9 mouse cellular contexts compared by ENCODE assay signal in genomic region chr19:56817851-56818526, GRCm38 (mm10). TPM values are rescaled to one million over a fixed set of nuclear protein-coding genes. Genes with fewer than 3 reads are reported as not detected.
DNase-seq lines count a peak whose midpoint lies in the region; ATAC-seq and TF ChIP-seq lines count a peak whose summit lies in the region.
"Had no signal": no experiment of that assay in that cellular context is flagged by ENCODE, and none has a peak within 500 bp of the region (broad histone marks: within the 10 kb centered on the region; RNA-seq: fewer than 3 reads in every experiment).

No protein-coding gene starts in this region.

- H3K27me3 ChIP-seq in kidney, adult 2 months (replicated peaks; ENCODE audit: control insufficient read depth, insufficient read depth, low read length), result no peaks in the 10 kb centered on the region
- H3K27me3 ChIP-seq in heart, embryonic 10.5 days (ENCODE audit: insufficient read depth, poor library complexity, severe bottlenecking), result no peaks in the 10 kb centered on the region
- H3K27me3 ChIP-seq in midbrain, embryonic 13.5 days, result 0 out of 2 replicates have a peak, but pooled peaks cover under 1% of the 10 kb centered on the region
- no peaks in the 10 kb centered on the region for H3K27me3 ChIP-seq in thymus, adult 2 months (ENCODE audit: control insufficient read depth, insufficient read depth, low read length)

- H3K36me3 ChIP-seq in kidney, adult 2 months (ENCODE audit: control insufficient read depth, insufficient read depth, low read length), result no peaks in the 10 kb centered on the region
- peaks cover 8% of the 10 kb centered on the region for H3K36me3 ChIP-seq in heart, embryonic 10.5 days
- peaks cover 3% of the 10 kb centered on the region; the same call in 1 of the 2 replicates for H3K36me3 ChIP-seq in midbrain, embryonic 13.5 days
- no peaks in the 10 kb centered on the region; the same call in 1 of the 2 replicates for H3K36me3 ChIP-seq in thymus, adult 2 months (ENCODE audit: control insufficient read depth, insufficient read depth, low read length)

- H3K4me2 ChIP-seq in midbrain, embryonic 13.5 days (replicated peaks), result no peak overlapping the region

- H3K4me1 ChIP-seq in kidney, adult 2 months (ENCODE audit: control insufficient read depth, insufficient read depth, low read length), result peaks cover 19% of the 10 kb centered on the region
- H3K4me1 ChIP-seq in heart, embryonic 10.5 days, result peaks cover 59% of the 10 kb centered on the region
- peaks cover 56% of the 10 kb centered on the region for H3K4me1 ChIP-seq in midbrain, embryonic 13.5 days (replicated peaks)
- H3K4me1 ChIP-seq in thymus, adult 2 months (replicated peaks; ENCODE audit: control insufficient read depth, insufficient read depth, low read length), result peaks cover 8% of the 10 kb centered on the region

- no peak overlapping the region for H3K9ac ChIP-seq in midbrain, embryonic 13.5 days (replicated peaks)

- ATAC-seq in midbrain, embryonic 13.5 days, result no peak

- H3K9me3 ChIP-seq in heart, embryonic 10.5 days, result no peaks in the 10 kb centered on the region
- H3K9me3 ChIP-seq in midbrain, embryonic 13.5 days, result no peaks in the 10 kb centered on the region

- peak; percentile 35 for DNase-seq in kidney, adult 2 months
- DNase-seq in kidney, adult 11 months, result no peak
- DNase-seq in cerebellum, postnatal 14 days, result peak; percentile 48 to 52
- DNase-seq in heart, embryonic 10.5 days (ENCODE audit: low spot score), result no peak
- peak; percentile 73 for DNase-seq in kidney, postnatal 10 days
- DNase-seq in right cerebral cortex, postnatal 14 days, result peak; percentile 56
- DNase-seq in thymus, adult 2 months, result no peak

- no peak overlapping the region for H3K27ac ChIP-seq in kidney, adult 2 months (ENCODE audit: insufficient read depth, low read depth, low read length)
- H3K27ac ChIP-seq in heart, embryonic 10.5 days, result peak overlapping the region; percentile 29; the same call in 1 of the 2 replicates
- H3K27ac ChIP-seq in midbrain, embryonic 13.5 days, result no peak overlapping the region
- H3K27ac ChIP-seq in thymus, adult 2 months (ENCODE audit: control insufficient read depth, insufficient read depth, low read length), result no peak overlapping the region

- no peak overlapping the region for H3K4me3 ChIP-seq in kidney, adult 2 months (ENCODE audit: insufficient read depth, low read depth, low read length)
- H3K4me3 ChIP-seq in heart, embryonic 10.5 days, result no peak overlapping the region
- no peak overlapping the region for H3K4me3 ChIP-seq in midbrain, embryonic 13.5 days (replicated peaks)
- no peak overlapping the region for H3K4me3 ChIP-seq in thymus, adult 2 months (ENCODE audit: control insufficient read depth, insufficient read depth, low read length)
- H3K4me3 ChIP-seq: erythroblast, embryonic 14.5 days had no signal

- TF ChIP-seq POLR2A in kidney, adult 2 months (IDR thresholded peaks at IDR 0.05; ENCODE audit: low read depth, low read length), result no peak
- TF ChIP-seq POLR2A in thymus, adult 2 months (IDR thresholded peaks at IDR 0.05; ENCODE audit: control insufficient read depth, extremely low read depth, insufficient read depth, low read length, poor library complexity), result no peak

- WGBS in kidney, adult 2 months, result 21% methylated on average over 14 of the region's 14 CpGs
- 44% methylated on average over 14 of the region's 14 CpGs for WGBS in heart, embryonic 10.5 days
- WGBS in midbrain, embryonic 13.5 days, result 68% methylated on average over 14 of the region's 14 CpGs
- WGBS in thymus, adult 2 months, result 89% methylated on average over 14 of the region's 14 CpGs

- TF ChIP-seq CTCF in kidney, adult 2 months (conservative IDR thresholded peaks at IDR 0.05; ENCODE audit: insufficient read depth, insufficient read length, low read depth, low read length), result no peak
- TF ChIP-seq CTCF in thymus, adult 2 months (IDR thresholded peaks at IDR 0.05; ENCODE audit: borderline replicate concordance, control insufficient read depth, extremely low read depth, insufficient read depth, low read length, poor library complexity), result no peak

RNA-seq across cellular contexts. Expression of gene Ccdc186, which starts 4.0 kb away (rescaled TPM):
- polyA plus RNA-seq in kidney, adult 2 months (2012; rRNA removed), result 3.9 and 4.7 TPM in 2 replicates
- polyA plus RNA-seq in heart, embryonic 10.5 days (2016; fragmentation: Nextera tagmentation; extraction: Ambion mirVana), result 14.7 and 15.2 TPM in 2 replicates
- 28.8 and 29.1 TPM in 2 replicates for polyA plus RNA-seq in midbrain, embryonic 13.5 days (2015; fragmentation: Nextera tagmentation; extraction: Ambion mirVana)
- 5.7 and 5.9 TPM in 2 replicates for polyA plus RNA-seq in thymus, adult 2 months (2012; rRNA removed)

RNA-seq across cellular contexts. Expression of gene Tdrd1, which starts 8.0 kb away (rescaled TPM):
- polyA plus RNA-seq in kidney, adult 2 months (2012; rRNA removed), result 0.02 and 0.03 TPM in 2 replicates
- 1.0 TPM in 2 replicates for polyA plus RNA-seq in heart, embryonic 10.5 days (2016; fragmentation: Nextera tagmentation; extraction: Ambion mirVana)
- polyA plus RNA-seq in midbrain, embryonic 13.5 days (2015; fragmentation: Nextera tagmentation; extraction: Ambion mirVana), result 0.42 and 0.62 TPM in 2 replicates
- polyA plus RNA-seq in thymus, adult 2 months (2012; rRNA removed), result 0.09 and 0.10 TPM in 2 replicates
- polyA plus RNA-seq: erythroblast, embryonic 14.5 days had no signal

RNA-seq across cellular contexts. Expression of gene Vwa2, which starts 56.1 kb away (rescaled TPM):
- polyA plus RNA-seq in kidney, adult 2 months (2012; rRNA removed), result 11.2 and 16.1 TPM in 2 replicates
- 0.38 and 1.9 TPM in 2 replicates for polyA plus RNA-seq in heart, embryonic 10.5 days (2016; fragmentation: Nextera tagmentation; extraction: Ambion mirVana)
- 0.26 and 0.36 TPM in 2 replicates for polyA plus RNA-seq in midbrain, embryonic 13.5 days (2015; fragmentation: Nextera tagmentation; extraction: Ambion mirVana)
- 0.40 and 0.54 TPM in 2 replicates for polyA plus RNA-seq in thymus, adult 2 months (2012; rRNA removed)
- polyA plus RNA-seq: erythroblast, embryonic 14.5 days had no signal

Comparison
In these comparisons a context has a peak if more than half of its experiments do, and no peak if none do; other contexts are left out.
1. DNase-seq: peak in kidney, adult 2 months (single experiment), cerebellum, postnatal 14 days (2 of 2), kidney, postnatal 10 days (single experiment) and right cerebral cortex, postnatal 14 days (single experiment); none in kidney, adult 11 months (single experiment), heart, embryonic 10.5 days (single experiment) and thymus, adult 2 months (single experiment).